ENCODE assay signal across 9 mouse cellular contexts in genomic region chr11:87519260-87519659, GRCm38 (mm10). TPM values are rescaled to one million over a fixed set of nuclear protein-coding genes. Genes with fewer than 3 reads are reported as not detected.
DNase-seq lines count a peak whose midpoint lies in the region; ATAC-seq lines count a peak whose summit lies in the region.
"Had no signal": no experiment of that assay in that cellular context is flagged by ENCODE, and none has a peak within 500 bp of the region (broad histone marks: within the 10 kb centered on the region; RNA-seq: fewer than 3 reads in every experiment).

No protein-coding gene starts in this region.

- peak; percentile 35 for DNase-seq in hindbrain, embryonic 11.5 days (ENCODE audit: low spot score)
- DNase-seq in CD4-positive helper T cell, adult 2 months (ENCODE audit: low read depth, low spot score): peak; percentile 42
- peak; percentile 25 for DNase-seq in adipocyte (ENCODE audit: low spot score)
- DNase-seq in embryo, embryonic 11.5 days (ENCODE audit: low read depth, low spot score): peak; percentile 20
- DNase-seq in kidney, postnatal 25 days: peak; percentile 30 to 49
- peak; percentile 61 for DNase-seq in yolk sac, embryonic 10.5 days (ENCODE audit: low spot score)

- H3K27me3 ChIP-seq in hindbrain, embryonic 11.5 days (ENCODE audit: control insufficient read depth, insufficient read depth, low read length): no peaks in the 10 kb centered on the region
- no peaks in the 10 kb centered on the region for H3K27me3 ChIP-seq in hindbrain, embryonic 16.5 days (replicated peaks; ENCODE audit: control insufficient read depth, insufficient read depth, low read length)

- no peak overlapping the region for H3K27ac ChIP-seq in hindbrain, embryonic 11.5 days (ENCODE audit: low read depth, low read length)
- H3K27ac ChIP-seq in hindbrain, embryonic 16.5 days (ENCODE audit: low read depth, low read length): no peak overlapping the region

- H3K4me2 ChIP-seq in hindbrain, embryonic 11.5 days (replicated peaks; ENCODE audit: low read depth, low read length): no peak overlapping the region
- H3K4me2 ChIP-seq in hindbrain, embryonic 16.5 days (ENCODE audit: low read length): no peak overlapping the region

- ATAC-seq in hindbrain, embryonic 11.5 days (ENCODE audit: low FRiP score): no peak
- ATAC-seq in hindbrain, embryonic 16.5 days: no peak
- peak; percentile 97 for ATAC-seq in megakaryocyte-erythroid progenitor cell, adult 5-6 weeks (replicated peaks; ENCODE audit: low FRiP score, low TSS enrichment, poor library complexity, severe bottlenecking)

- H3K4me3 ChIP-seq in hindbrain, embryonic 11.5 days (ENCODE audit: low read depth, low read length): no peak overlapping the region
- H3K4me3 ChIP-seq in hindbrain, embryonic 16.5 days (ENCODE audit: low read length): no peak overlapping the region
- H3K4me3 ChIP-seq: erythroblast, embryonic 14.5 days had no signal

- WGBS in hindbrain, embryonic 11.5 days: 13% methylated on average over 2 of the region's 2 CpGs
- 12% methylated on average over 2 of the region's 2 CpGs for WGBS in hindbrain, embryonic 16.5 days

- no peaks in the 10 kb centered on the region for H3K36me3 ChIP-seq in hindbrain, embryonic 11.5 days (ENCODE audit: control insufficient read depth, insufficient read depth, low read length)
- H3K36me3 ChIP-seq in hindbrain, embryonic 16.5 days (ENCODE audit: control insufficient read depth, insufficient read depth, low read length): no peaks in the 10 kb centered on the region

- H3K9me3 ChIP-seq in hindbrain, embryonic 11.5 days (ENCODE audit: control insufficient read depth, low read length): no peaks in the 10 kb centered on the region
- H3K9me3 ChIP-seq in hindbrain, embryonic 16.5 days (ENCODE audit: control insufficient read depth, low read length): no peaks in the 10 kb centered on the region

- no peak overlapping the region for H3K9ac ChIP-seq in hindbrain, embryonic 11.5 days (ENCODE audit: low read depth, low read length)
- H3K9ac ChIP-seq in hindbrain, embryonic 16.5 days (ENCODE audit: low read depth, low read length): no peak overlapping the region

- no peaks in the 10 kb centered on the region for H3K4me1 ChIP-seq in hindbrain, embryonic 11.5 days (replicated peaks; ENCODE audit: control insufficient read depth, insufficient read depth, low read length)
- no peaks in the 10 kb centered on the region for H3K4me1 ChIP-seq in hindbrain, embryonic 16.5 days (ENCODE audit: control insufficient read depth, insufficient read depth, low read depth, low read length)

RNA-seq across cellular contexts. Expression of gene Gm11492, which starts 47.2 kb away (rescaled TPM):
- polyA plus RNA-seq in hindbrain, embryonic 11.5 days (2014; fragmentation: Nextera tagmentation; extraction: Ambion mirVana): not detected in 2 replicates
- polyA plus RNA-seq in hindbrain, embryonic 16.5 days (2015; fragmentation: Nextera tagmentation; extraction: Ambion mirVana): not detected in 2 replicates
- total RNA-seq in megakaryocyte-erythroid progenitor cell, adult 5-6 weeks (2014; fragmentation: Nextera tagmentation): not detected in 2 replicates
- not detected in 2 replicates for total RNA-seq in megakaryocyte-erythroid progenitor cell, adult 5-6 weeks (2017)
- polyA plus RNA-seq: erythroblast, embryonic 14.5 days had no signal

RNA-seq across cellular contexts. Expression of gene Sept4, which starts 49.4 kb away (rescaled TPM):
- polyA plus RNA-seq in hindbrain, embryonic 11.5 days (2014; fragmentation: Nextera tagmentation; extraction: Ambion mirVana): 9.0 and 11.6 TPM in 2 replicates
- polyA plus RNA-seq in hindbrain, embryonic 16.5 days (2015; fragmentation: Nextera tagmentation; extraction: Ambion mirVana): 43.4 and 47.7 TPM in 2 replicates
- total RNA-seq in megakaryocyte-erythroid progenitor cell, adult 5-6 weeks (2014; fragmentation: Nextera tagmentation): 24.5 and 34.8 TPM in 2 replicates
- 15.0 and 21.6 TPM in 2 replicates for total RNA-seq in megakaryocyte-erythroid progenitor cell, adult 5-6 weeks (2017)
